Mouse (Mus musculus) embryonic facial prominence, embryonic 12.5 days (tissue): ENCODE measurements around the gene Coro1c. TPM values are rescaled to one million over a fixed set of nuclear protein-coding genes. Genes with fewer than 3 reads are reported as not detected.
A peak's percentile ranks its signal among the peaks of the same experiment; 100 is the strongest.

Source experiments
- ATAC-seq: fragments of 200-750 bp; cut with Nextera tagmentation; 2 replicates; pipeline ENCODE4 v1.8.0; 2017; ENCODE audit not compliant: insufficient number of reproducible peaks, insufficient read depth, low FRiP score, low TSS enrichment
- H3K27ac ChIP-seq: fragments of 300-500 bp; sonication (generic); 2 replicates; pipeline ENCODE4 v1.5.1; 2016; ENCODE audit warnings: mild to moderate bottlenecking
- H3K27me3 ChIP-seq: fragments of 300-500 bp; sonication (generic); 2 replicates; pipeline ENCODE4 v1.6.1; 2016; ENCODE audit warnings: mild to moderate bottlenecking, moderate library complexity
- H3K36me3 ChIP-seq: fragments of 300-500 bp; sonication (generic); 2 replicates; pipeline ENCODE4 v1.6.1; 2016; ENCODE audit warnings: mild to moderate bottlenecking
- H3K4me1 ChIP-seq: fragments of 300-500 bp; sonication (generic); 2 replicates; pipeline ENCODE4 v1.6.1; 2016
- H3K4me2 ChIP-seq: fragments of 300-500 bp; sonication (generic); replicated peaks from 2 replicates; pipeline ENCODE4 v1.6.1; 2016; ENCODE audit warnings: mild to moderate bottlenecking, moderate library complexity
- H3K4me3 ChIP-seq: fragments of 300-500 bp; sonication (generic); 2 replicates; pipeline ENCODE4 v1.5.1; 2016; ENCODE audit warnings: mild to moderate bottlenecking
- H3K9ac ChIP-seq: fragments of 300-500 bp; sonication (generic); 2 replicates; pipeline ENCODE4 v1.6.1; 2016; ENCODE audit warnings: mild to moderate bottlenecking, moderate library complexity
- H3K9me3 ChIP-seq: fragments of 300-500 bp; sonication (generic); 2 replicates; pipeline ENCODE4 v1.6.1; 2016; ENCODE audit warnings: mild to moderate bottlenecking, moderate library complexity
- WGBS: fragments of 180-500 bp; shearing (Covaris S2); methylation state at CpG from one replicate; pipeline ENCODE4 v1.1.7; 2016; 5-methylcytosine and 5-hydroxymethylcytosine counted together
- polyA plus RNA-seq: library from polyadenylated mRNA; unstranded; fragments of >200 nt; fragmentation: Nextera tagmentation; extraction: Ambion mirVana; gene quantifications from 2 replicates; pipeline ENCODE4 v1.2.1, GENCODE M21; 2016

Gene Coro1c
- polyA plus RNA-seq, 1 experiment from 2014 or later, result 123 TPM

DNA sequence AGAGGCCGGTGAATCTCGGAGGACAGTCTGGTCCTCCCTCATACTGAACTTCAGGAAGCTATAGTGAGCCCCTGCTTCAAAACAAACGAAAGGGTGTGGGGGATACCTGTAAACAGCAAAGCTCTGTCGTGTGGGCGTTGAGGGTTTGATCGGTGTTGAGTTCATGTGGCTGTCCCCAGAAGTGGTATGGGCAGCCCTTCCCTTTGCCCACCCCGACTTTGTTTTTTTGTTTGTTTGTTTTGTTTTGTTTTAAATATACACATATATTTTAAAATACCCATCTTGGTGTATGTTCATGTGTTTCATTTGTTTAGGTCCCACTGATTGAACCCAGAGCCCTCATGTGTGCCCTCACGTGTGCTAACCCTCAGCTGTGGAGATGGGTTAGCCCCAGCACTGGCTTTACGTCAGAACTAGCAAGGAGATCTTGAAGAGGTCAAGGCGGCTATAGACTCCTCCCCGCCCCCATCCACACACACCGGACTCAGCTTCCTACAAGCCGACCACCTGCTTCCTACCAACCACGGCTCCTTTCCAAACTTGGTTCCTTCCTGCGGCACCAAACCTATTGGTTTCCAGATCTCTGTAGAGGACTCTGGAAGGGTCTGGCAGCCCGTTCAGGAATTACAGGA lies 75.1 kb downstream of the Coro1c start:
- ATAC-seq, result no peak
- Histone ChIP-seq H3K4me2 (no peak overlapping the region), H3K27ac (no peak overlapping the region), H3K9ac (no peak overlapping the region), H3K4me1 (peaks cover 2% of the 10 kb centered on the region; the same call in 1 of the 2 replicates), H3K9me3 (no peaks in the 10 kb centered on the region), H3K27me3 (no peaks in the 10 kb centered on the region), H3K4me3 (no peak overlapping the region), H3K36me3 (no peaks in the 10 kb centered on the region)
- WGBS, result 67% methylated on average over 16 of the region's 16 CpGs

DNA sequence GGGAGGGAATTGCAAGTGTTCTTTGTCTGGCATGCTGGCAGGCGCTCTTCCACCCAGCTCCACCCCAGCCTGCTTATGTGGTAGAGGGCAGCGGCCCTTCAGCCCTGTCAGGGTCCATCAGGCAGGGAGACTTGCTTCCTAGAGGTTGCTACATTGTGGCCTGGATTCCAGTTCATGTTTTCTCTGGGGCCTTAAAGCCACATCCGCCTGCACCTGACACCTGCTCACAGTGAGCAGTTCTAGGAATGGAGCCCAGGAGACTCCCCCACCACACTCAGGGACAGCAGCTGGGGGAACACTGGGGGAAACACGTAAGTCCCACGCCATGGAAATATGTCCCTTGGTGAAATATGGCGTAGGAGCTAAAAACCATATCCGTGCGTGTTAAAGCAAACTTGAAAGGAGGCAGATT lies 76.1 kb downstream of the Coro1c start, which contains the start of gene Selplg:
Gene Selplg, minus strand, starts transcription at position 155 of the 412 bp plus-strand sequence.
- no peak within 1 kb of the TSS for H3K4me3 ChIP-seq
- H3K27me3 ChIP-seq, result no peaks in the 10 kb centered on the region
- no peak within 1 kb of the TSS for H3K9ac ChIP-seq
- H3K4me2 ChIP-seq, result no peak within 1 kb of the TSS
- ATAC-seq, result no peak
- 41% methylated on average over 8 of the region's 8 CpGs for WGBS
- H3K9me3 ChIP-seq, result no peaks in the 10 kb centered on the region
- peaks cover 2% of the 10 kb centered on the region; the same call in 1 of the 2 replicates for H3K4me1 ChIP-seq
- no peak within 1 kb of the TSS for H3K27ac ChIP-seq
- no peaks in the 10 kb centered on the region for H3K36me3 ChIP-seq

DNA sequence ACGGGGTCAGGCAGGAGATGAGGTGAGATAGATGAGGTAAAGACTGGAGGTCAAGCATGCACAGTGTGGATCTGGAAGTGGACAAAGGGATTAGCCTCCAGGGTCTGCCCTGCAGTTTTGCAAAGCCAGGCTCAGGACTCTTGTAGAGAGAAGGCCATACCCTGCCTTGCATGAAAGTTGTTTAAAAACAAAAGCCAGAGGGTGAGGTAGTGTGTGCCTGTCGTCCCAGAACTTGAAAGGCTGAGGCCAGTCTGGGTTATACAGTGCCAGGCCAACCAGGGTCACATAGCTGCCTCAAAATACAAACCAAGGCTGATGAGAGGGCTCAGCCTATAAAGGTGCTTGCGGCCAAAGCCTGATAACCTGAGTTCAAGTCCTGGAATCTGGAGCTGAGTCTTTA lies 76.8 kb downstream of the Coro1c start:
- Histone ChIP-seq H3K36me3 (no peaks in the 10 kb centered on the region), H3K9ac (no peak overlapping the region), H3K27me3 (no peaks in the 10 kb centered on the region), H3K4me1 (peaks cover 2% of the 10 kb centered on the region; the same call in 1 of the 2 replicates), H3K4me3 (no peak overlapping the region), H3K27ac (no peak overlapping the region), H3K9me3 (no peaks in the 10 kb centered on the region), H3K4me2 (no peak overlapping the region)
- ATAC-seq, result 0 out of 2 replicates have a peak, but pooled peaks have one; percentile 28
- WGBS, result 73% methylated on average over 3 of the region's 3 CpGs

DNA sequence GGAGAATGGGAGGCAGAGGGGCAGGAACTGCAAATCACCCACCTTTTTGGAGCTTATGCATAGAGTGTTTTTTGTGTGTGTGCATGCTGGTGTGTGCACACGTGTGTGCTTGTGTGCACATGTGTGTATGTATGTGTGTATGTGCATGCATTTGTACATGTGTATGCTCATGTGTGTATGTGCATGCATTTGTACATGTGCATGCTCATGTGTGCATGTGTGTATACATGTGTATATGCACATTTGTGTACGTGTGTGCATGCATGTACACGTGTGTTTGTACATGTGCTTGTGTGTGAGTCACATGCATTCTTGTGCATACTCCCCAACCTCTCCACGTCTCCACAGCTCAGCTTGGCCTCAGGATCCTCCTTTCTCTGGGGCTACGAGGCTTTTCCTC lies 77.8 kb downstream of the Coro1c start:
- no peak overlapping the region for H3K4me2 ChIP-seq
- H3K9ac ChIP-seq, result no peak overlapping the region
- H3K9me3 ChIP-seq, result no peaks in the 10 kb centered on the region
- no peak for ATAC-seq
- no peaks in the 10 kb centered on the region for H3K27me3 ChIP-seq
- WGBS, result 92% methylated on average over 5 of the region's 5 CpGs
- no peaks in the 10 kb centered on the region for H3K36me3 ChIP-seq
- no peak overlapping the region for H3K27ac ChIP-seq
- H3K4me3 ChIP-seq, result no peak overlapping the region
- H3K4me1 ChIP-seq, result peaks cover 2% of the 10 kb centered on the region; the same call in 1 of the 2 replicates

DNA sequence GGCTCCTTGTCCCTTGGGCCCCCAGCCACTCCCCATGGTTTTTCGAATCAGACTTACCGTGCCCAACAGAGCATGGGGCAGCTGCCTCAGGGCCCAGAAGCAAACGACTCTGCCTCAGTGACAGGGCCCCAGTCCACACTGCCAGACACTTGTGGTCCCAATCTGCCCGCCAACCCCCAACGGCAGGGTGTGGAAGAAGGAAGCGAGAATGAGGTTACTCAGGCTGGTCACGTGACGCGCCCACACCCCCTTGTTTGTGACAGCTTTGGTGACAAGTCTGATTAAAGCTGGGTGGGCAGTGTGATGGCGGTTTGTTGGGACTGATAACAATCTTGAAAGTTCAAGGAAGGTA lies 78.3 kb downstream of the Coro1c start:
- no peak overlapping the region for H3K4me2 ChIP-seq
- H3K9ac ChIP-seq, result no peak overlapping the region
- no peaks in the 10 kb centered on the region for H3K9me3 ChIP-seq
- no peaks in the 10 kb centered on the region for H3K27me3 ChIP-seq
- 63% methylated on average over 10 of the region's 10 CpGs for WGBS
- no peak for ATAC-seq
- H3K27ac ChIP-seq, result no peak overlapping the region
- H3K36me3 ChIP-seq, result no peaks in the 10 kb centered on the region
- no peak overlapping the region for H3K4me3 ChIP-seq
- peaks cover 2% of the 10 kb centered on the region; the same call in 1 of the 2 replicates for H3K4me1 ChIP-seq

DNA sequence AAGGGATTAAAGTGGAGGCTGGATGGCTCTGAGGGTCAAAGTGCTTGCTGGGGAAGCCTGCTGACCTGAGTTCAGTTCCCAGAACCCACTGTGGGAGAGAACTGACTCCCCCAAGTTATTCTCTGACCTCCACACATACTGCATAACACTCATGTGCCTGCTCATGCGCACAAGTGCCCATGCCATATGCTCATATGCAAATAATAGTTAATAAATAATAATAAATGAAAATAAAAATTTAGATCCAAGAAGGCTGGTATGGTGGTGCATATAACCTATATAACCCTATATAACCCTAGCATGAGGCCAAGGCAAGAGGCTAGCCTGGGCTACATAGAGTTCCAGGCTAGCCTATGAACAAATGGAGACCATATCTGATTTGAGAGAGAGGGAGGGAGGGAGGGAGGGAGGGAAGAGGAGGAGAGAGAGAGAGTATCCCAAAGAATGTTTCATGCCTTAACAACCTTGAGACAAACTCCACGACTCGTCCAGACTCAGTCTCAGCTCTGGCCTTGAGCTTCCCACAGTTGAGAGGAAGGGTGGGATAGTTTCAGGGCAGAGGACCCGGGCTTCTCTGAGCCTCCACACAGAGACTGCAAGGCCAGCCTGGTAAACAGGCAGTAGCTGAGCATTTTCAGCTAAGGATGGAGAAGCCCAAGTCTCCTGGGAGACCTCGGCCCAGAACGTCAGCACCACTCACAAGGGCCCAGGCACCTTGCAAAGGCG lies 78.8 kb downstream of the Coro1c start:
- Histone ChIP-seq H3K27me3 (no peaks in the 10 kb centered on the region), H3K36me3 (no peaks in the 10 kb centered on the region), H3K9ac (no peak overlapping the region), H3K4me2 (no peak overlapping the region), H3K9me3 (no peaks in the 10 kb centered on the region), H3K4me3 (no peak overlapping the region), H3K27ac (no peak overlapping the region), H3K4me1 (peaks cover 2% of the 10 kb centered on the region; the same call in 1 of the 2 replicates)
- WGBS, result 77% methylated on average over 7 of the region's 7 CpGs
- ATAC-seq, result no peak

DNA sequence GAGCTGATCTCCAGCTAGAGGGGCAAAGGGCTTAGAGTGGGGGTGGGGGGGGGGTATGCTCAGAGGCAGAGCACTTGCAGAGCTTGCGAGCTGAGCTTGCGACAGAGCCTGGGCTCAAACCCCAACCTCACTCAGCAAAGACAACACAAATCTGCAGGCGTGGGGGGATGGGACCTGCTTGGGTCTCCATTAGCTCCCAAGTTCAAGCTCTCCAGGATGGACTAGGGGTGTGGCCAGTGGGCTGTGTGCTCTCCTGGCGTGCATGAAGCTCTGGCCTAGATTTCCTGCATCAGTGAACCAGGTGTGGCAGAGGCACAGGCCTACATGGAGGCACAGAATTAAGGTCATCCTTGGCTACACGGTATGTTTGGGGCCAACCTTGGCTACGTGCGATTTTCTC lies 80.1 kb downstream of the Coro1c start:
- H3K9me3 ChIP-seq, result no peaks in the 10 kb centered on the region
- H3K36me3 ChIP-seq, result no peaks in the 10 kb centered on the region
- no peak overlapping the region for H3K4me2 ChIP-seq
- H3K4me3 ChIP-seq, result no peak overlapping the region
- no peak for ATAC-seq
- H3K27ac ChIP-seq, result no peak overlapping the region
- peaks cover 2% of the 10 kb centered on the region; the same call in 1 of the 2 replicates for H3K4me1 ChIP-seq
- 56% methylated on average over 7 of the region's 7 CpGs for WGBS
- H3K9ac ChIP-seq, result no peak overlapping the region
- no peaks in the 10 kb centered on the region for H3K27me3 ChIP-seq

DNA sequence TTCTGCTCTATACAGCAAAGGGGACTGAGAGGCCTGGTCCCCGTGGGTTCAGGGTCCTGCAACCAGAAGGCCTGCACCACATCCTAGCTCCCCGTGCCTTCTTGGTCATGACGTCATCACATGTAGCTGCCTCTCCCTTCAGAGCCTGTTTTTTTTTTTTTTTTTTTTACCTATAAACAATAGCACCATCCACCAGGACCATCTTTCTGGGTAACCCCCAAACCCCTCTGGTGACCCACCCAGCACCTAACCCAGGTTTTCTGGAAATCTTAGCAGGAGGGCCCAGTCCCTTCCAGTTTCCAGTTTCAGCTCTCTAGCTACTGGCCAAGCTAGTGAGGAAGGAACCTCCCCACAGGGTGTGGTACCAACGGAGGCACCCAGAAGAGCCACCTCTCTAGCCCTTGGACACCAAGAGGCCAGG lies 80.6 kb downstream of the Coro1c start:
- H3K27me3 ChIP-seq, result no peaks in the 10 kb centered on the region
- no peak overlapping the region for H3K27ac ChIP-seq
- H3K36me3 ChIP-seq, result no peaks in the 10 kb centered on the region
- H3K9me3 ChIP-seq, result no peaks in the 10 kb centered on the region
- peaks cover 2% of the 10 kb centered on the region; the same call in 1 of the 2 replicates for H3K4me1 ChIP-seq
- no peak overlapping the region for H3K4me2 ChIP-seq
- no peak for ATAC-seq
- no peak overlapping the region for H3K9ac ChIP-seq
- no peak overlapping the region for H3K4me3 ChIP-seq
- WGBS, result 50% methylated on average over 4 of the region's 4 CpGs

DNA sequence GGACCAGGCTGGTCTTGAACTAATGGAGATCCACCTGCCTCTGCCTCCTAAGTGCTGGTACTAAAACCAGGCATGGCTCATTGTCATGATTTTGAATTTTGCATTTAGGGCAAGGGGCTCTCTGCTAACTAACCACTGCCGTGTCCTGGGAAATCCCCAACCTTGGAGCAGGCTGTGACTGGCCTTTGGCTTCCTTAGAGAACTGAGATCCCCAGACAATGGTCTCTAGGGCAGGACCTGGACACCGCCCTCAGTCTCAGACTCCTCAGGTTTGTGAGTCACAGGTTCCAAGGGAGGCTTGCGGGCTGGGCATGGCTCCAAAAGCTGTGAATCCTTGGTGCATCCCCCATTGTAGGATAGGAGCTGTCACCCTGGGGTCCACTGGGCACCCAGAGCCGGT lies 81.9 kb downstream of the Coro1c start:
- 90% methylated on average over 4 of the region's 4 CpGs for WGBS
- Histone ChIP-seq H3K9ac (no peak overlapping the region), H3K4me1 (0 out of 2 replicates have a peak, but pooled peaks cover 2% of the 10 kb centered on the region), H3K4me2 (no peak overlapping the region), H3K36me3 (no peaks in the 10 kb centered on the region), H3K9me3 (no peaks in the 10 kb centered on the region), H3K27ac (no peak overlapping the region), H3K4me3 (no peak overlapping the region), H3K27me3 (no peaks in the 10 kb centered on the region)
- no peak for ATAC-seq

DNA sequence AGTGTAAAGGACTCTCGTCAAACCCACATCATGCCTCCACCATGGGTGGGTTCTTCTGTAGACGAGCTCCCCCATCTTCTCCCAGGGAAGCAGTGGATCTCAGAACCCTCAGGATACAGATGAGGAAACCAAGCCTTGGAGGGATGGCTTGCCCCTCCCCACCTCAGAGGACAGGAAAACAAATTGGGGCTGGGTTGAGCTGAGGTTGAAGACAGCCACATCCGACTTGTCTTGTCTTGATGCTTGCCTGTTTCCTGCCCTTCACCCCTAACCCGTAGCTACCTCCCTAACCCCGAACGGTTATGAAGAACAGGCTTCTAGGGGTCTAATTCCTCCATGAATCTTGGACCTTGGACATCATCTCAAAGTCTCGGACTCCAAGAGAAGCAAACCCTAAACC lies 83.0 kb downstream of the Coro1c start:
- no peak for ATAC-seq
- no peaks in the 10 kb centered on the region for H3K9me3 ChIP-seq
- no peaks in the 10 kb centered on the region for H3K36me3 ChIP-seq
- WGBS, result 83% methylated on average over 7 of the region's 7 CpGs
- H3K4me1 ChIP-seq, result 0 out of 2 replicates have a peak, but pooled peaks cover 2% of the 10 kb centered on the region
- no peak overlapping the region for H3K4me3 ChIP-seq
- H3K4me2 ChIP-seq, result no peak overlapping the region
- H3K9ac ChIP-seq, result no peak overlapping the region
- H3K27me3 ChIP-seq, result no peaks in the 10 kb centered on the region
- no peak overlapping the region for H3K27ac ChIP-seq

DNA sequence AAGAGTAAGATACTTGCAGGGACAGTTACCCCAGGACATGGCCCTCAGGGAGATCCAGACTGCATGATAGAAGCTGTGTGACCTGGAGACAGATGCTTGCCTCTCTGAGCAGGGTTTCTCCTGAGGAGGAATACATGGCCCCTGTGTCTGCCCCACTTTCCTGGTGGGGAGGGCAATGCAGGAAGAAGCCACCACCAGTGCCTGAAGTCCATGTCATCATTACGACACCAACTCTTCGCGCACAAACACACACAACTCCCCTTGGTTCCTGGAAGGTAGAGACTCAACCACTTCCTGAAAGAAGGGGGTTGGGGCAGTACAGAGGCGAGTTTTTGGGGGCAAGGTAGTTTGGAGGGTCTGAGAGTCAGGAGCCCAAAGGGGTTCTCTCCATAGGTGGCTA lies 84.3 kb downstream of the Coro1c start:
- Histone ChIP-seq H3K27me3 (no peaks in the 10 kb centered on the region), H3K4me3 (no peak overlapping the region), H3K27ac (no peak overlapping the region), H3K4me2 (no peak overlapping the region), H3K9me3 (no peaks in the 10 kb centered on the region), H3K9ac (no peak overlapping the region), H3K4me1 (no peaks in the 10 kb centered on the region), H3K36me3 (no peaks in the 10 kb centered on the region)
- WGBS, result 86% methylated on average over 4 of the region's 4 CpGs
- no peak for ATAC-seq

DNA sequence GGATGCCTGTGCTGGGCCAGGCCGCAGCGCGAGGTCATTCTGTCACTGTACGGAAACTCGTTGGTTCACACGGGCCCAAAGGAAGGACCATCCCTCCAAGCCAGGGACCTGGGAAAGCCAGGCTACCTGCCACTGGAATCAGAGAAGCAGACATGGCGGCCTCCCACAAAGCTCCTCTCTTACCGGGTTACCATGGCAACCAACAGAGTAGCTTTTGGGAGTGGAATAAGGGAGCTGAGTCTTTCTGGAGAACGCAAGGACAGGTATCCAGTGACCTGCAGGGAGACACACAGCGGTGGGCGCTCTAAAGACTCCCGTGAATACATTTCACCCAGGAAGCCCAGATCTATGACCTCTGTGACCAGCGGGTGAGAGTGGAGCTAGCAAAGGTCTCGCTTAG lies 90.0 kb downstream of the Coro1c start:
- Histone ChIP-seq H3K4me2 (no peak overlapping the region), H3K4me3 (no peak overlapping the region), H3K27ac (no peak overlapping the region), H3K4me1 (peaks cover 3% of the 10 kb centered on the region; the same call in 1 of the 2 replicates), H3K27me3 (no peaks in the 10 kb centered on the region), H3K36me3 (no peaks in the 10 kb centered on the region), H3K9ac (no peak overlapping the region), H3K9me3 (no peaks in the 10 kb centered on the region)
- WGBS, result 69% methylated on average over 14 of the region's 14 CpGs
- no peak for ATAC-seq
